Mouse (Mus musculus) brain, embryonic 14.5 days (tissue): ENCODE data around the gene Cdkn1b.

ENCODE experiments used
- CTCF ChIP-seq: fragments of 200-500 bp; IDR thresholded peaks from 2 replicates; pipeline ENCODE4 v1.5.1; 2012; ENCODE audit warnings: inconsistent platforms, mild to moderate bottlenecking, moderate library complexity, borderline replicate concordance; ENCODE audit not compliant: insufficient read depth, insufficient read length; ENCODE audit errors: extremely low read depth
- POLR2A ChIP-seq: fragments of 200-500 bp; IDR thresholded peaks from 2 replicates; pipeline ENCODE4 v1.6.1; 2012; ENCODE audit warnings: mild to moderate bottlenecking, inconsistent platforms, borderline replicate concordance; ENCODE audit not compliant: poor library complexity, insufficient read depth, insufficient read length, severe bottlenecking; ENCODE audit errors: extremely low read depth

- TF ChIP-seq CTCF (no peak), POLR2A (no peak)
These were observed 40.6 kb upstream of the Cdkn1b start for GRCm38 (mm10) chr6:134879556-134879955.
